Mouse (Mus musculus): ENCODE data around the gene Fos. TPM values are rescaled to one million over a fixed set of nuclear protein-coding genes. Genes with fewer than 3 reads are reported as not detected.
"Not testable (repeated sequence)": the region's sequence is repeated elsewhere in the genome, so short reads cannot be mapped to it uniquely, and the experiment has no call there.

Gene Fos
- polyA plus RNA-seq, 1 experiment = 37.0 TPM

- DNase-seq (ENCODE audit: low spot score) = no peak
Observed at GRCm38 (mm10) chr12:85523421-85524192, 49.9 kb downstream of the Fos start.

GRCm38 (mm10) chr12:85524193-85524858, 50.6 kb downstream of the Fos start:
- DNase-seq (ENCODE audit: low spot score) = no peak

DNA sequence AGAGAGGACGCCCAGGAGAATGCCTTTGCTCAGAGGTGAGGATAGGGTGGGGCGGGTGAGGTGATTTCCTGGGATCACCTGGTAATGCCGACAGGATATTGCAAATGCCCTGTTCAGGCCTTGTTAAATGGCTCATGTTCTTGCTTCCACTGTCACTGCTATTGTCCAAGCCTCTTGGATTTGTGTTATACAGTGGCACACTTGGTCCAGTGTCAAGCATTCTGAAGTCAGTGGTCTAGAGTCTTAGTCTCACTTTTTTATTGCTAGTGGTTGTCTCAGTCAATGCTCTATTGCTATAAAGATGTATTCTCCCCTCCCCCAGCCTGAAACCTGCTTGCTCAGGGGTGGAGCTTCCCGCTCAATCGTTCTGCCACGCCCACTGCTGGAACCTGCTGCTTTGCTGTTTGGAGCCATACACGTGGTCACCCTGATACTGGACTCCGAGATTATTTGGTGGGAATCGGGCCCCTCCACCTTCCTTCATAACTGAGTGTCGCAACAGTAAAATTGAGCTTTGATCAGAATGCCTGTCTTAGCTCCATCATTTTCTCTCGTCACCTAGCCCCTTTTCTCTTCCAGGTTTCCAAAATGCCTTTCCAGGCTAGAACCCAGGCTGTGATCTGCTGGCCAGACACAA, 51.3 kb downstream of the Fos start:
- DNase-seq (ENCODE audit: low spot score) = not testable (repeated sequence)

Other genes starting within 250 kb of the Fos start
- gene Mlh3, start 203.3 kb upstream of the Fos start, polyA plus RNA-seq (2012; rRNA removed) = 10.9 and 12.4 TPM in 2 replicates
- gene Acyp1, start 185.5 kb upstream of the Fos start, polyA plus RNA-seq (2012; rRNA removed) = 40.4 and 47.4 TPM in 2 replicates
- 1.1 and 1.3 TPM in 2 replicates for gene Zc2hc1c, start 185.3 kb upstream of the Fos start, polyA plus RNA-seq (2012; rRNA removed)
- gene Nek9, start 134.5 kb upstream of the Fos start, polyA plus RNA-seq (2012; rRNA removed) = 54.2 and 64.1 TPM in 2 replicates
- gene Tmed10, start 99.0 kb upstream of the Fos start, polyA plus RNA-seq (2012; rRNA removed) = 207 and 230 TPM in 2 replicates
- gene Jdp2, start 125.1 kb downstream of the Fos start, polyA plus RNA-seq (2012; rRNA removed) = 20.3 and 27.1 TPM in 2 replicates
- 4.0 and 4.9 TPM in 2 replicates for gene Batf, start 212.8 kb downstream of the Fos start, polyA plus RNA-seq (2012; rRNA removed)